Mouse (Mus musculus) heart, postnatal 0 days (tissue): ENCODE data around the gene Evl. TPM values are rescaled to one million over a fixed set of nuclear protein-coding genes. Genes with fewer than 3 reads are reported as not detected.

ENCODE experiments used
- ATAC-seq: fragments of 200-750 bp; cut with Nextera tagmentation; 2 replicates; pipeline ENCODE4 v1.8.0; 2017; ENCODE audit warnings: low read depth, moderate number of reproducible peaks, moderate library complexity; ENCODE audit not compliant: insufficient read depth
- DNase-seq: peaks from one replicate; pipeline ENCODE4 v3.0.0-alpha.2; 2016; ENCODE audit warnings: low spot score
- H3K27ac ChIP-seq: fragments of 300-500 bp; sonication (generic); 2 replicates; pipeline ENCODE4 v1.5.1; 2014; ENCODE audit warnings: low read depth, mild to moderate bottlenecking
- H3K27me3 ChIP-seq: fragments of 300-500 bp; sonication (generic); 2 replicates; pipeline ENCODE4 v1.6.1; 2014; ENCODE audit warnings: low read length, mixed read lengths; ENCODE audit not compliant: control insufficient read depth, insufficient read depth
- H3K36me3 ChIP-seq: fragments of 300-500 bp; sonication (generic); replicated peaks from 2 replicates; pipeline ENCODE4 v1.6.1; 2014; ENCODE audit warnings: low read length, mixed read lengths; ENCODE audit not compliant: control insufficient read depth, insufficient read depth
- H3K4me1 ChIP-seq: fragments of 300-500 bp; sonication (generic); 2 replicates; pipeline ENCODE4 v1.6.1; 2014; ENCODE audit warnings: antibody characterized with exemption; ENCODE audit not compliant: control insufficient read depth, insufficient read depth
- H3K4me2 ChIP-seq: fragments of 300-500 bp; sonication (generic); 2 replicates; pipeline ENCODE4 v1.6.1; 2014; ENCODE audit warnings: low read depth, mild to moderate bottlenecking, low read length, moderate library complexity
- H3K4me3 ChIP-seq: fragments of 300-500 bp; sonication (generic); 2 replicates; pipeline ENCODE4 v1.5.1; 2014; ENCODE audit warnings: low read depth, low read length
- H3K9ac ChIP-seq: fragments of 300-500 bp; sonication (generic); replicated peaks from 2 replicates; pipeline ENCODE4 v1.6.1; 2014; ENCODE audit warnings: low read depth, low read length, mixed read lengths
- H3K9me3 ChIP-seq: fragments of 300-500 bp; sonication (generic); replicated peaks from 2 replicates; pipeline ENCODE4 v1.6.1; 2016; ENCODE audit warnings: low read length; ENCODE audit not compliant: control insufficient read depth
- CTCF ChIP-seq: IDR thresholded peaks from 2 replicates; pipeline ENCODE4 v1.5.1; 2016; ENCODE audit warnings: antibody characterized with exemption, control low read depth, low read depth
- EP300 ChIP-seq: IDR thresholded peaks from 2 replicates; pipeline ENCODE4 v1.6.1; 2016; ENCODE audit warnings: antibody characterized with exemption, low read depth
- WGBS: fragments of 180-500 bp; shearing (Covaris S2); extraction: QIAGEN DNeasy Blood & Tissue Kit; methylation state at CpG from one replicate; pipeline ENCODE4 v1.1.7; 2014; 5-methylcytosine and 5-hydroxymethylcytosine counted together
- polyA plus RNA-seq: library from polyadenylated mRNA; unstranded; fragments of >200 nt; fragmentation: Nextera tagmentation; extraction: Ambion mirVana; gene quantifications from 2 replicates; pipeline ENCODE4 v1.2.1, GENCODE M21; 2015
- total RNA-seq: library from RNA; depleted of rRNA; stranded (reverse); fragments of >200 nt; gene quantifications from 2 replicates; pipeline ENCODE4 v1.2.3, GENCODE M21; 2014; ENCODE audit warnings: low replicate concordance

The Evl gene
- total and polyA plus RNA-seq, 2 experiments from 2014 or later: 26.6 to 39.5 TPM

- Histone ChIP-seq H3K9me3 (no peaks in the 10 kb centered on the region), H3K4me1 (0 out of 2 replicates have a peak, but pooled peaks cover 6% of the 10 kb centered on the region), H3K4me2 (no peak overlapping the region), H3K4me3 (no peak overlapping the region), H3K9ac (no peak overlapping the region), H3K27me3 (no peaks in the 10 kb centered on the region), H3K36me3 (no peaks in the 10 kb centered on the region), H3K27ac (no peak overlapping the region)
- DNase-seq (no peak), ATAC-seq (no peak)
- 55% methylated on average over 5 of the region's 5 CpGs for WGBS
- no peak for TF ChIP-seq CTCF
- TF ChIP-seq EP300: no peak
Observed at GRCm38 (mm10) chr12:108622406-108622805, 67.9 kb downstream of the Evl start.

- H3K9me3 ChIP-seq: no peaks in the 10 kb centered on the region
- no peaks in the 10 kb centered on the region for H3K36me3 ChIP-seq
- no peaks in the 10 kb centered on the region for H3K27me3 ChIP-seq
- H3K27ac ChIP-seq: no peak overlapping the region
- no peak overlapping the region for H3K4me2 ChIP-seq
- no peaks in the 10 kb centered on the region for H3K4me1 ChIP-seq
- DNase-seq (no peak), ATAC-seq (no peak)
- WGBS: 88% methylated on average over 1 of the region's 1 CpGs
- H3K9ac ChIP-seq: no peak overlapping the region
- H3K4me3 ChIP-seq: no peak overlapping the region
- TF ChIP-seq EP300: no peak
Observed at GRCm38 (mm10) chr12:108629556-108629955, 75.0 kb downstream of the Evl start.

- ATAC-seq (no peak), DNase-seq (no peak)
- no peaks in the 10 kb centered on the region for H3K9me3 ChIP-seq
- no peak overlapping the region for H3K4me2 ChIP-seq
- H3K4me1 ChIP-seq: peaks cover 3% of the 10 kb centered on the region; the same call in 1 of the 2 replicates
- H3K27me3 ChIP-seq: no peaks in the 10 kb centered on the region
- H3K9ac ChIP-seq: no peak overlapping the region
- no peaks in the 10 kb centered on the region for H3K36me3 ChIP-seq
- H3K27ac ChIP-seq: no peak overlapping the region
- H3K4me3 ChIP-seq: no peak overlapping the region
- TF ChIP-seq CTCF (no peak), EP300 (no peak)
- WGBS: 63% methylated on average over 6 of the region's 6 CpGs
Observed at GRCm38 (mm10) chr12:108630741-108631688, 76.5 kb downstream of the Evl start.

GRCm38 (mm10) chr12:108632501-108632900 is 78.0 kb downstream of the Evl start:
- no peak for TF ChIP-seq CTCF
- TF ChIP-seq EP300: no peak
- no peak overlapping the region for H3K4me3 ChIP-seq
- no peaks in the 10 kb centered on the region for H3K27me3 ChIP-seq
- DNase-seq: no peak
- no peaks in the 10 kb centered on the region for H3K36me3 ChIP-seq
- no peaks in the 10 kb centered on the region for H3K9me3 ChIP-seq
- no peak overlapping the region for H3K9ac ChIP-seq
- ATAC-seq: no peak
- H3K27ac ChIP-seq: no peak overlapping the region
- H3K4me1 ChIP-seq: peaks cover 14% of the 10 kb centered on the region; the same call in 1 of the 2 replicates
- H3K4me2 ChIP-seq: no peak overlapping the region

GRCm38 (mm10) chr12:108634031-108634430 is 79.5 kb downstream of the Evl start:
- TF ChIP-seq CTCF (no peak), EP300 (no peak)
- H3K9ac ChIP-seq: no peak overlapping the region
- peaks cover 20% of the 10 kb centered on the region; the same call in 1 of the 2 replicates for H3K4me1 ChIP-seq
- ATAC-seq (no peak), DNase-seq (no peak)
- H3K9me3 ChIP-seq: no peaks in the 10 kb centered on the region
- no peak overlapping the region for H3K4me3 ChIP-seq
- H3K4me2 ChIP-seq: no peak overlapping the region
- H3K36me3 ChIP-seq: no peaks in the 10 kb centered on the region
- H3K27ac ChIP-seq: no peak overlapping the region
- no peaks in the 10 kb centered on the region for H3K27me3 ChIP-seq
- 95% methylated on average over 1 of the region's 1 CpGs for WGBS

- Histone ChIP-seq H3K4me2 (no peak overlapping the region), H3K36me3 (no peaks in the 10 kb centered on the region), H3K27me3 (no peaks in the 10 kb centered on the region), H3K4me3 (no peak overlapping the region), H3K4me1 (peaks cover 20% of the 10 kb centered on the region; the same call in 1 of the 2 replicates), H3K9me3 (no peaks in the 10 kb centered on the region), H3K27ac (no peak overlapping the region), H3K9ac (no peak overlapping the region)
- ATAC-seq: no peak
- TF ChIP-seq CTCF (no peak), EP300 (no peak)
- WGBS: 82% methylated on average over 4 of the region's 4 CpGs
- no peak for DNase-seq
Observed at GRCm38 (mm10) chr12:108635501-108635900, 81.0 kb downstream of the Evl start.
